21 mouse cellular contexts compared by ENCODE assay signal in the genomic region with DNA sequence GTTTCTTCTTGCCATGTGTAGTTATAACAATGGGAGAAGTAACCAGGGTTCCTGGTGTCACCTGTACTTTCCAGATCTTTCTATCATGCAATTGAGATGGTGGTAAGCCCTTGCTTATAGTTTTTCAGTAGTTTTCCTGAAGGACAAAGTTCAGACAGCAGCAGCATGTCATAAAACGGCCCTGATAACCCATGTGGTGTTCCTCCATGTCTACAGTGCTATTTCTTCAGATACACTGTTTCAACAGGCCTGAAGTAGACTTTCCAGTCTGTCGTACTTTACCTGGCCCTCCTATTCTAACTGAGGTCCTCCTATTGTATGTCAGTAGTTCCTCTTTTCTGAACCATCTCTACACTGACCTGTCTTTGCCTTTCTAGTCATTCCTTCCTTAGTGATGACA. TPM values are rescaled to one million over a fixed set of nuclear protein-coding genes. Genes with fewer than 3 reads are reported as not detected.
DNase-seq lines count a peak whose midpoint lies in the region; ATAC-seq and TF ChIP-seq lines count a peak whose summit lies in the region.
"Had no signal": no experiment of that assay in that cellular context is flagged by ENCODE, and none has a peak within 500 bp of the region (broad histone marks: within the 10 kb centered on the region; RNA-seq: fewer than 3 reads in every experiment).

No protein-coding gene starts in this region.

- no peak overlapping the region for H3K4me3 ChIP-seq in intestine, embryonic 15.5 days (replicated peaks)
- H3K4me3 ChIP-seq in intestine, embryonic 16.5 days (ENCODE audit: low read length) = no peak overlapping the region
- H3K4me3 ChIP-seq in intestine, postnatal 0 days (ENCODE audit: low read depth, low read length) = no peak overlapping the region
- no peak overlapping the region for H3K4me3 ChIP-seq in midbrain, embryonic 14.5 days (replicated peaks; ENCODE audit: low read depth, low read length)

- TF ChIP-seq CTCF in intestine, postnatal 0 days (IDR thresholded peaks at IDR 0.05; ENCODE audit: low read depth) = no peak

- H3K4me1 ChIP-seq in intestine, embryonic 15.5 days (replicated peaks) = no peaks in the 10 kb centered on the region
- no peaks in the 10 kb centered on the region for H3K4me1 ChIP-seq in intestine, embryonic 16.5 days (ENCODE audit: control insufficient read depth, insufficient read depth, low read length)
- no peaks in the 10 kb centered on the region for H3K4me1 ChIP-seq in intestine, postnatal 0 days (replicated peaks; ENCODE audit: control insufficient read depth, insufficient read depth, low read length)
- no peaks in the 10 kb centered on the region for H3K4me1 ChIP-seq in midbrain, embryonic 14.5 days (ENCODE audit: control insufficient read depth, insufficient read depth, low read length)

- H3K27me3 ChIP-seq in intestine, embryonic 15.5 days (replicated peaks) = no peaks in the 10 kb centered on the region
- H3K27me3 ChIP-seq in intestine, embryonic 16.5 days (replicated peaks; ENCODE audit: control insufficient read depth, insufficient read depth, low read length) = no peaks in the 10 kb centered on the region
- H3K27me3 ChIP-seq in intestine, postnatal 0 days (replicated peaks; ENCODE audit: control insufficient read depth, insufficient read depth, low read length) = no peaks in the 10 kb centered on the region
- no peaks in the 10 kb centered on the region for H3K27me3 ChIP-seq in midbrain, embryonic 14.5 days (ENCODE audit: control insufficient read depth, insufficient read depth, low read length)
- H3K27me3 ChIP-seq: CH12.LX, Patski had no signal

- no peak overlapping the region for H3K9ac ChIP-seq in intestine, embryonic 15.5 days
- H3K9ac ChIP-seq in intestine, embryonic 16.5 days (ENCODE audit: low read depth, low read length) = no peak overlapping the region
- H3K9ac ChIP-seq in intestine, postnatal 0 days (ENCODE audit: low read depth, low read length) = no peak overlapping the region
- H3K9ac ChIP-seq in midbrain, embryonic 14.5 days (replicated peaks; ENCODE audit: low read length) = no peak overlapping the region

- ATAC-seq in intestine, embryonic 15.5 days = peak; percentile 87
- ATAC-seq in intestine, embryonic 16.5 days = peak; percentile 89
- ATAC-seq in intestine, postnatal 0 days = peak; percentile 80
- ATAC-seq in midbrain, embryonic 14.5 days (ENCODE audit: low FRiP score, low TSS enrichment) = no peak
- ATAC-seq: activated CD4-positive, CD25-positive, alpha-beta regulatory T cell, adult 4 months; CD4-positive, CD25-positive, alpha-beta regulatory T cell, adult 4 months; Patski had no signal

- WGBS in intestine, embryonic 15.5 days = 58% methylated on average over 2 of the region's 2 CpGs
- 58% methylated on average over 2 of the region's 2 CpGs for WGBS in intestine, embryonic 16.5 days
- 35% methylated on average over 2 of the region's 2 CpGs for WGBS in intestine, postnatal 0 days
- WGBS in midbrain, embryonic 14.5 days = 74% methylated on average over 2 of the region's 2 CpGs

- no peak for DNase-seq in cerebellum, adult 8-10 months
- DNase-seq in midbrain, embryonic 14.5 days = no peak
- DNase-seq in spleen, postnatal 10 days (ENCODE audit: low spot score in 2 of 2) = no peak
- DNase-seq: adrenal gland, adult 2 months; adrenal gland, adult 8-10 months; adrenal gland, postnatal 10 days; adrenal gland, postnatal 14 days; adrenal gland, postnatal 25 days; adrenal gland, postnatal 36 days; B cell, adult 2 months; cerebellum, adult 11 months; cerebellum, adult 11-12 months; cerebellum, adult 18-20 months had no signal

- H3K27ac ChIP-seq in intestine, embryonic 15.5 days = no peak overlapping the region
- H3K27ac ChIP-seq in intestine, embryonic 16.5 days (ENCODE audit: low read length) = 0 out of 2 replicates have a peak overlapping the region, but pooled peaks have one; percentile 3
- H3K27ac ChIP-seq in intestine, postnatal 0 days (ENCODE audit: low read depth, low read length) = no peak overlapping the region
- no peak overlapping the region for H3K27ac ChIP-seq in midbrain, embryonic 14.5 days (replicated peaks; ENCODE audit: low read depth, low read length)

- no peaks in the 10 kb centered on the region for H3K36me3 ChIP-seq in intestine, embryonic 15.5 days
- no peaks in the 10 kb centered on the region for H3K36me3 ChIP-seq in intestine, embryonic 16.5 days (ENCODE audit: control insufficient read depth, insufficient read depth, low read length)
- H3K36me3 ChIP-seq in intestine, postnatal 0 days (ENCODE audit: control insufficient read depth, insufficient read depth) = no peaks in the 10 kb centered on the region
- no peaks in the 10 kb centered on the region for H3K36me3 ChIP-seq in midbrain, embryonic 14.5 days (ENCODE audit: control insufficient read depth, insufficient read depth, low read length)
- H3K36me3 ChIP-seq: G1E had no signal

- no peak overlapping the region for H3K4me2 ChIP-seq in intestine, embryonic 15.5 days (replicated peaks)
- H3K4me2 ChIP-seq in intestine, embryonic 16.5 days (ENCODE audit: low read depth, low read length) = no peak overlapping the region
- H3K4me2 ChIP-seq in intestine, postnatal 0 days (replicated peaks; ENCODE audit: low read depth) = no peak overlapping the region
- H3K4me2 ChIP-seq in midbrain, embryonic 14.5 days (ENCODE audit: low read length) = no peak overlapping the region

- H3K9me3 ChIP-seq in intestine, embryonic 15.5 days = no peaks in the 10 kb centered on the region
- H3K9me3 ChIP-seq in intestine, embryonic 16.5 days (ENCODE audit: control insufficient read depth, low read length) = no peaks in the 10 kb centered on the region
- no peaks in the 10 kb centered on the region for H3K9me3 ChIP-seq in intestine, postnatal 0 days (ENCODE audit: control insufficient read depth)
- no peaks in the 10 kb centered on the region for H3K9me3 ChIP-seq in midbrain, embryonic 14.5 days (ENCODE audit: control insufficient read depth, low read length)
- H3K9me3 ChIP-seq: G1E had no signal

RNA-seq across cellular contexts. Expression of a gene that starts 16.3 kb away (rescaled TPM):
- 5.7 and 6.5 TPM in 2 replicates for polyA plus RNA-seq in intestine, embryonic 15.5 days (2015; fragmentation: Nextera tagmentation; extraction: Ambion mirVana)
- polyA plus RNA-seq in intestine, embryonic 16.5 days (2015; fragmentation: Nextera tagmentation; extraction: Ambion mirVana) = 4.1 and 5.7 TPM in 2 replicates
- polyA plus RNA-seq in intestine, postnatal 0 days (2015; fragmentation: Nextera tagmentation; extraction: Ambion mirVana) = 1.9 and 2.3 TPM in 2 replicates
- polyA plus RNA-seq in midbrain, embryonic 14.5 days (2014; fragmentation: Nextera tagmentation; extraction: Ambion mirVana) = 0.59 and 0.68 TPM in 2 replicates
- polyA plus RNA-seq: activated CD4-positive, CD25-positive, alpha-beta regulatory T cell, adult 4 months; CD4-positive, CD25-positive, alpha-beta regulatory T cell, adult 4 months; G1E had no signal

RNA-seq across cellular contexts. Expression of a gene that starts 38.5 kb away (rescaled TPM):
- 7.8 and 9.5 TPM in 2 replicates for polyA plus RNA-seq in intestine, embryonic 15.5 days (2015; fragmentation: Nextera tagmentation; extraction: Ambion mirVana)
- 9.1 and 9.2 TPM in 2 replicates for polyA plus RNA-seq in intestine, embryonic 16.5 days (2015; fragmentation: Nextera tagmentation; extraction: Ambion mirVana)
- 6.5 and 6.9 TPM in 2 replicates for polyA plus RNA-seq in intestine, postnatal 0 days (2015; fragmentation: Nextera tagmentation; extraction: Ambion mirVana)
- 5.0 and 6.2 TPM in 2 replicates for polyA plus RNA-seq in midbrain, embryonic 14.5 days (2014; fragmentation: Nextera tagmentation; extraction: Ambion mirVana)
- polyA plus RNA-seq: CD4-positive, CD25-positive, alpha-beta regulatory T cell, adult 4 months; G1E had no signal
